Mouse (Mus musculus) heart, adult 2 months (tissue): ENCODE measurements at regions not wholly inside any gene's neighbourhood (a gene's known extent, or its start where the extent isn't known, plus 50 kb on each side); places are given as distances from the start of the nearest gene placed in this dataset.

Experiments used
- DNase-seq, 2 experiments: peaks; one replicate each; pipeline ENCODE4 v3.0.0; 2021
- H3K27ac ChIP-seq: fragments of 200-600 bp; 2 replicates; pipeline ENCODE4 v1.8.1; 2022
- H3K27me3 ChIP-seq: fragments of 200-500 bp; 2 replicates; pipeline ENCODE4 v1.6.1; 2012; ENCODE audit warnings: mild to moderate bottlenecking, low read length, inconsistent platforms, mixed read lengths; ENCODE audit not compliant: control insufficient read depth, insufficient read depth
- H3K36me3 ChIP-seq: fragments of 200-500 bp; 2 replicates; pipeline ENCODE4 v1.6.1; 2012; ENCODE audit warnings: low read length, inconsistent platforms; ENCODE audit not compliant: control insufficient read depth, insufficient read depth
- H3K4me1 ChIP-seq: fragments of 200-500 bp; 2 replicates; pipeline ENCODE4 v1.6.1; 2011; ENCODE audit warnings: low read length; ENCODE audit not compliant: control insufficient read depth, insufficient read depth
- H3K4me3 ChIP-seq: fragments of 200-600 bp; 2 replicates; pipeline ENCODE4 v1.8.1; 2022
- H3K79me2 ChIP-seq: fragments of 200-500 bp; replicated peaks from 2 replicates; pipeline ENCODE4 v1.6.1; 2012; ENCODE audit warnings: mild to moderate bottlenecking, inconsistent platforms, low read length, moderate library complexity, mixed read lengths; ENCODE audit not compliant: control insufficient read depth, insufficient read depth
- H3K9ac ChIP-seq: fragments of 200-500 bp; 2 replicates; pipeline ENCODE4 v1.6.1; 2012; ENCODE audit warnings: low read depth, mild to moderate bottlenecking, control low read depth, inconsistent platforms, low read length, mixed read lengths
- CTCF ChIP-seq: fragments of 200-600 bp; IDR thresholded peaks from 2 replicates; pipeline ENCODE4 v1.8.1; 2022; ENCODE audit warnings: antibody characterized with exemption, mild to moderate bottlenecking, moderate library complexity
- EP300 ChIP-seq: fragments of 200-500 bp; IDR thresholded peaks from 2 replicates; pipeline ENCODE4 v1.6.1; 2011; ENCODE audit warnings: low read depth, low read length, control low read depth; ENCODE audit not compliant: insufficient read depth
- POLR2A ChIP-seq: fragments of 200-500 bp; IDR thresholded peaks from 2 replicates; pipeline ENCODE4 v1.6.1; 2011; ENCODE audit warnings: mild to moderate bottlenecking, low read depth, low read length, control low read depth; ENCODE audit not compliant: insufficient read depth
- WGBS: fragments of 180-500 bp; shearing (Covaris S2); methylation state at CpG from one replicate; pipeline ENCODE4 v1.1.7; 2018; 5-methylcytosine and 5-hydroxymethylcytosine counted together
- intact Hi-C: fragments of 180-260 bp; cut with DNase I; formaldehyde crosslinking; loops from one replicate; pipeline ENCODE4 v1.15.1; 2025

- Histone ChIP-seq H3K4me1 (no peaks in the 10 kb centered on the region), H3K4me3 (no peak overlapping the region), H3K9ac (no peak overlapping the region), H3K79me2 (no peaks in the 10 kb centered on the region), H3K27me3 (no peaks in the 10 kb centered on the region), H3K36me3 (no peaks in the 10 kb centered on the region), H3K27ac (no peak overlapping the region)
- intact Hi-C loops = no loop called here
- DNase-seq = no peak
- 24% methylated on average over 7 of the region's 7 CpGs for WGBS
- TF ChIP-seq EP300 (no peak), POLR2A (no peak), CTCF (no peak)
Observed at GRCm38 (mm10) chr11:82579841-82580415, 184.2 kb downstream of the Cct6b start.

- no peak for DNase-seq
- H3K9ac ChIP-seq = no peak overlapping the region
- H3K27me3 ChIP-seq = no peaks in the 10 kb centered on the region
- H3K4me3 ChIP-seq = no peak overlapping the region
- no peaks in the 10 kb centered on the region for H3K4me1 ChIP-seq
- intact Hi-C loops = no loop called here
- TF ChIP-seq POLR2A (no peak), EP300 (no peak), CTCF (no peak)
- 54% methylated on average over 3 of the region's 3 CpGs for whole genome bisulfite sequencing
- no peak overlapping the region for H3K27ac ChIP-seq
- no peaks in the 10 kb centered on the region for H3K36me3 ChIP-seq
- H3K79me2 ChIP-seq = no peaks in the 10 kb centered on the region
Observed at GRCm38 (mm10) chr11:82576019-82576418, 187.3 kb downstream of the Tmem132e start.

GRCm38 (mm10) chr11:82573126-82573525, 184.4 kb downstream of the Tmem132e start:
- intact Hi-C loops = no loop called here
- 51% methylated on average over 4 of the region's 4 CpGs for WGBS
- TF ChIP-seq EP300 (no peak), CTCF (no peak), POLR2A (no peak)

GRCm38 (mm10) chr11:82571525-82571924, 182.8 kb downstream of the Tmem132e start:
- H3K4me3 ChIP-seq = no peak overlapping the region
- DNase-seq = no peak
- H3K79me2 ChIP-seq = no peaks in the 10 kb centered on the region
- 11% methylated on average over 5 of the region's 5 CpGs for WGBS
- no peaks in the 10 kb centered on the region for H3K27me3 ChIP-seq
- no peaks in the 10 kb centered on the region for H3K36me3 ChIP-seq
- no peak for TF ChIP-seq POLR2A
- TF ChIP-seq CTCF = no peak
- no peak for TF ChIP-seq EP300
- H3K4me1 ChIP-seq = no peaks in the 10 kb centered on the region
- no peak overlapping the region for H3K27ac ChIP-seq
- intact Hi-C loops = no loop called here
- no peak overlapping the region for H3K9ac ChIP-seq

More at GRCm38 (mm10) chr11:82573126-82573525, 184.4 kb downstream of the Tmem132e start:
- no peaks in the 10 kb centered on the region for H3K36me3 ChIP-seq
- no peaks in the 10 kb centered on the region for H3K4me1 ChIP-seq
- H3K4me3 ChIP-seq = no peak overlapping the region
- H3K27ac ChIP-seq = no peak overlapping the region
- no peaks in the 10 kb centered on the region for H3K27me3 ChIP-seq
- DNase-seq = no peak
- H3K79me2 ChIP-seq = no peaks in the 10 kb centered on the region
- no peak overlapping the region for H3K9ac ChIP-seq

- Histone ChIP-seq H3K9ac (no peak overlapping the region), H3K27me3 (no peaks in the 10 kb centered on the region), H3K27ac (no peak overlapping the region), H3K79me2 (no peaks in the 10 kb centered on the region), H3K4me3 (no peak overlapping the region), H3K36me3 (no peaks in the 10 kb centered on the region), H3K4me1 (no peaks in the 10 kb centered on the region)
- no peak for DNase-seq
- intact Hi-C loops = no loop called here
- TF ChIP-seq CTCF (no peak), EP300 (no peak), POLR2A (no peak)
Observed at GRCm38 (mm10) chr11:82569819-82570218, 181.1 kb downstream of the Tmem132e start.

- H3K4me3 ChIP-seq = no peak overlapping the region
- H3K4me1 ChIP-seq = no peaks in the 10 kb centered on the region
- no peak for DNase-seq
- intact Hi-C loops = no loop called here
- no peaks in the 10 kb centered on the region for H3K27me3 ChIP-seq
- WGBS = 24% methylated on average over 2 of the region's 2 CpGs
- H3K27ac ChIP-seq = no peak overlapping the region
- TF ChIP-seq CTCF (no peak), EP300 (no peak), POLR2A (no peak)
- H3K9ac ChIP-seq = no peak overlapping the region
- H3K36me3 ChIP-seq = no peaks in the 10 kb centered on the region
- no peaks in the 10 kb centered on the region for H3K79me2 ChIP-seq
Observed at GRCm38 (mm10) chr11:82568219-82568676, 179.5 kb downstream of the Tmem132e start.
